Mouse (Mus musculus): Measurements from ENCODE around the gene Angptl7.

The Angptl7 gene

GRCm38 (mm10) chr4:148495874-148496689 lies 4.2 kb downstream of the Angptl7 start:
- in situ Hi-C loops (cut with MboI, MseI): no loop called here

GRCm38 (mm10) chr4:148495160-148495559 lies 5.1 kb downstream of the Angptl7 start:
- in situ Hi-C loops (cut with MboI, MseI): no loop called here

GRCm38 (mm10) chr4:148491448-148491847 lies 8.8 kb downstream of the Angptl7 start:
- in situ Hi-C loops (cut with MboI, MseI): no loop called here

GRCm38 (mm10) chr4:148490502-148490901 lies 9.8 kb downstream of the Angptl7 start:
- in situ Hi-C loops (cut with MboI, MseI): no loop called here

- in situ Hi-C loops (cut with MboI, MseI): no loop called here
These were observed 12.4 kb downstream of the Angptl7 start for GRCm38 (mm10) chr4:148487841-148488240.

GRCm38 (mm10) chr4:148484511-148484910 lies 15.7 kb downstream of the Angptl7 start:
- in situ Hi-C loops (cut with MboI, MseI): no loop called here

- in situ Hi-C loops (cut with MboI, MseI): no loop called here
These were observed 18.6 kb downstream of the Angptl7 start for GRCm38 (mm10) chr4:148481557-148482168.

GRCm38 (mm10) chr4:148480245-148480644 lies 20.0 kb downstream of the Angptl7 start:
- in situ Hi-C loops (cut with MboI, MseI): no loop called here

- in situ Hi-C loops (cut with MboI, MseI): no loop called here
These were observed 26.8 kb downstream of the Angptl7 start for GRCm38 (mm10) chr4:148473496-148473895.

GRCm38 (mm10) chr4:148472436-148473174 lies 27.7 kb downstream of the Angptl7 start:
- in situ Hi-C loops (cut with MboI, MseI): no loop called here

- in situ Hi-C loops (cut with MboI, MseI): no loop called here
These were observed 28.9 kb downstream of the Angptl7 start for GRCm38 (mm10) chr4:148471363-148471806.

- in situ Hi-C loops (cut with MboI, MseI): no loop called here
These were observed 30.6 kb downstream of the Angptl7 start for GRCm38 (mm10) chr4:148469487-148470252.

- in situ Hi-C loops (cut with MboI, MseI): no loop called here
These were observed 31.9 kb downstream of the Angptl7 start for GRCm38 (mm10) chr4:148468396-148468795.

- in situ Hi-C loops (cut with MboI, MseI): no loop called here
These were observed 33.7 kb downstream of the Angptl7 start for GRCm38 (mm10) chr4:148466511-148467079.

- in situ Hi-C loops (cut with MboI, MseI): no loop called here
These were observed 35.4 kb downstream of the Angptl7 start for GRCm38 (mm10) chr4:148464869-148465268.

GRCm38 (mm10) chr4:148464301-148464700 lies 36.0 kb downstream of the Angptl7 start:
- in situ Hi-C loops (cut with MboI, MseI): no loop called here

- in situ Hi-C loops (cut with MboI, MseI): no loop called here
These were observed 36.9 kb downstream of the Angptl7 start for GRCm38 (mm10) chr4:148463208-148463960.

- in situ Hi-C loops (cut with MboI, MseI): no loop called here
These were observed 37.5 kb downstream of the Angptl7 start for GRCm38 (mm10) chr4:148462717-148463116.

- in situ Hi-C loops (cut with MboI, MseI): no loop called here
These were observed 38.5 kb downstream of the Angptl7 start for GRCm38 (mm10) chr4:148461772-148462171.

GRCm38 (mm10) chr4:148460656-148461284 lies 39.5 kb downstream of the Angptl7 start:
- in situ Hi-C loops (cut with MboI, MseI): no loop called here
